Mouse (Mus musculus) MEL (cell line): Measurements from ENCODE around the gene Wdr59. TPM values are rescaled to one million over a fixed set of nuclear protein-coding genes. Genes with fewer than 3 reads are reported as not detected.

ENCODE experiments used
- DNase-seq: peaks from one replicate; pipeline ENCODE4 v3.0.0; 2011; ENCODE audit warnings: low read depth, low spot score
- H3K27ac ChIP-seq: 2 replicates; pipeline ENCODE4 v1.5.1; 2012; ENCODE audit warnings: low read depth, mild to moderate bottlenecking, control low read depth, low read length, moderate library complexity; ENCODE audit not compliant: control insufficient read depth
- H3K27me3 ChIP-seq, 2 experiments: fragments of 150-350 bp in 1 of 2; sonication (generic) in 1 of 2; 2 replicates each; pipeline ENCODE4 v1.6.1; 2012; ENCODE audit warnings: low read length in 2 of 2, mild to moderate bottlenecking in 2 of 2, improper control_type of control experiment in 1 of 2, moderate library complexity in 1 of 2; ENCODE audit not compliant: insufficient read depth in 2 of 2, control insufficient read depth in 1 of 2
- H3K36me3 ChIP-seq, 2 experiments: 2 replicates each; pipeline ENCODE4 v1.6.1; 2012 to 2014; ENCODE audit warnings: low read length in 2 of 2, improper control_type of control experiment in 1 of 2, inconsistent platforms in 1 of 2, mild to moderate bottlenecking in 1 of 2; ENCODE audit not compliant: insufficient read depth in 2 of 2, control insufficient read depth in 1 of 2
- H3K4me1 ChIP-seq, 2 experiments: fragments of 150-350 bp in 1 of 2; sonication (generic) in 1 of 2; 2 replicates each; pipeline ENCODE4 v1.6.1; 2012; ENCODE audit warnings: low read length in 2 of 2, improper control_type of control experiment in 1 of 2, mild to moderate bottlenecking in 1 of 2; ENCODE audit not compliant: insufficient read depth in 2 of 2, control insufficient read depth in 1 of 2
- H3K4me3 ChIP-seq, 2 experiments: fragments of 150-350 bp in 1 of 2; sonication (generic) in 1 of 2; 2 replicates each; pipeline ENCODE4 v1.5.1; 2012; ENCODE audit warnings: low read depth in 2 of 2, low read length in 2 of 2, mild to moderate bottlenecking in 2 of 2, moderate library complexity in 2 of 2, control low read depth in 1 of 2, improper control_type of control experiment in 1 of 2; ENCODE audit not compliant: control insufficient read depth in 1 of 2, insufficient read depth in 1 of 2
- H3K79me2 ChIP-seq: 2 replicates; pipeline ENCODE4 v1.6.1; 2012; ENCODE audit warnings: mild to moderate bottlenecking, low read length, moderate library complexity; ENCODE audit not compliant: control insufficient read depth, poor library complexity, insufficient read depth
- H3K9ac ChIP-seq: 2 replicates; pipeline ENCODE4 v1.6.1; 2012; ENCODE audit warnings: low read depth, mild to moderate bottlenecking, control low read depth, low read length, moderate library complexity; ENCODE audit not compliant: control insufficient read depth, poor library complexity, severe bottlenecking
- H3K9me3 ChIP-seq: fragments of 150-350 bp; sonication (generic); replicated peaks from 2 replicates; pipeline ENCODE4 v1.6.1; 2012; ENCODE audit warnings: mild to moderate bottlenecking, low read length, improper control_type of control experiment, moderate library complexity; ENCODE audit not compliant: insufficient read depth
- CHD1 ChIP-seq: IDR thresholded peaks from 2 replicates; pipeline ENCODE4 v1.6.1; 2012; ENCODE audit warnings: low read depth, mild to moderate bottlenecking, inconsistent platforms, low read length, improper control_type of control experiment
- E2F4 ChIP-seq: IDR thresholded peaks from 2 replicates; pipeline ENCODE4 v1.6.1; 2011; ENCODE audit warnings: low read depth, low read length, improper control_type of control experiment, borderline replicate concordance
- HCFC1 ChIP-seq: IDR thresholded peaks from 2 replicates; pipeline ENCODE4 v1.6.1; 2012; ENCODE audit warnings: low read depth, mild to moderate bottlenecking, inconsistent platforms, low read length, improper control_type of control experiment, moderate library complexity
- JUND ChIP-seq: IDR thresholded peaks from 2 replicates; pipeline ENCODE4 v1.6.1; 2011; ENCODE audit warnings: low read depth, mild to moderate bottlenecking, improper control_type of control experiment, low read length
- KAT2A ChIP-seq: conservative IDR thresholded peaks from 2 replicates; pipeline ENCODE4 v1.6.1; 2012; ENCODE audit warnings: low read depth, low read length, improper control_type of control experiment, inconsistent platforms
- MAX ChIP-seq: IDR thresholded peaks from 2 replicates; pipeline ENCODE4 v1.6.1; 2011; ENCODE audit warnings: low read length, improper control_type of control experiment
- MAZ ChIP-seq: IDR thresholded peaks from 2 replicates; pipeline ENCODE4 v1.6.1; 2012; ENCODE audit warnings: low read depth, mild to moderate bottlenecking, inconsistent platforms, low read length, improper control_type of control experiment
- MXI1 ChIP-seq: IDR thresholded peaks from 2 replicates; pipeline ENCODE4 v1.6.1; 2011; ENCODE audit warnings: mild to moderate bottlenecking, low read depth, low read length, improper control_type of control experiment
- POLR2A ChIP-seq, 2 experiments: IDR thresholded peaks; 2 replicates each; pipeline ENCODE4 v1.6.1; 2011 to 2012; ENCODE audit warnings: low read length in 2 of 2, mild to moderate bottlenecking in 2 of 2, control low read depth in 1 of 2, improper control_type of control experiment in 1 of 2, low read depth in 1 of 2, moderate library complexity in 1 of 2; ENCODE audit not compliant: control insufficient read depth in 1 of 2, insufficient read depth in 1 of 2, poor library complexity in 1 of 2
- POLR2AphosphoS2 ChIP-seq: IDR thresholded peaks from 2 replicates; pipeline ENCODE4 v1.6.1; 2011; ENCODE audit warnings: low read length, improper control_type of control experiment
- POLR2AphosphoS5 ChIP-seq: IDR thresholded peaks from 2 replicates; pipeline ENCODE4 v1.6.1; 2012; ENCODE audit warnings: low read depth, borderline replicate concordance, mild to moderate bottlenecking, inconsistent platforms, low read length, moderate library complexity, mixed read lengths
- SIN3A ChIP-seq: IDR thresholded peaks from 2 replicates; pipeline ENCODE4 v1.6.1; 2012; ENCODE audit warnings: low read length, improper control_type of control experiment, inconsistent platforms
- SMC3 ChIP-seq: IDR thresholded peaks from 2 replicates; pipeline ENCODE4 v1.6.1; 2011; ENCODE audit warnings: low read depth, low read length, improper control_type of control experiment
- TAL1 ChIP-seq: IDR thresholded peaks from 2 replicates; pipeline ENCODE4 v1.6.1; 2012; ENCODE audit warnings: mild to moderate bottlenecking, inconsistent platforms, low read length, moderate library complexity, mixed read lengths
- TBP ChIP-seq: IDR thresholded peaks from 2 replicates; pipeline ENCODE4 v1.8.0; 2011; ENCODE audit warnings: low read depth, low read length, improper control_type of control experiment
- UBTF ChIP-seq: IDR thresholded peaks from 2 replicates; pipeline ENCODE4 v1.6.1; 2012; ENCODE audit warnings: low read depth, mild to moderate bottlenecking, inconsistent platforms, low read length, improper control_type of control experiment, moderate library complexity, borderline replicate concordance; ENCODE audit not compliant: insufficient read depth
- USF1 ChIP-seq: IDR thresholded peaks from 2 replicates; pipeline ENCODE4 v1.6.1; 2014; ENCODE audit warnings: low read depth, mild to moderate bottlenecking, inconsistent platforms, low read length, improper control_type of control experiment, moderate library complexity
- USF2 ChIP-seq, 2 experiments: IDR thresholded peaks; 2 replicates each; pipeline ENCODE4 v1.6.1; 2011 to 2012; ENCODE audit warnings: improper control_type of control experiment in 2 of 2, low read length in 2 of 2, borderline replicate concordance in 1 of 2, inconsistent platforms in 1 of 2, low read depth in 1 of 2, mild to moderate bottlenecking in 1 of 2; ENCODE audit not compliant: insufficient read depth in 1 of 2
- ZKSCAN1 ChIP-seq: IDR thresholded peaks from 2 replicates; pipeline ENCODE4 v1.6.1; 2012; ENCODE audit warnings: low read depth, mild to moderate bottlenecking, inconsistent platforms, low read length, improper control_type of control experiment, moderate library complexity
- ZMIZ1 ChIP-seq: IDR thresholded peaks from 2 replicates; pipeline ENCODE4 v1.6.1; 2012; ENCODE audit warnings: low read depth, mild to moderate bottlenecking, inconsistent platforms, low read length, improper control_type of control experiment, moderate library complexity
- ZNF384 ChIP-seq: IDR thresholded peaks from 2 replicates; pipeline ENCODE4 v1.6.1; 2012; ENCODE audit warnings: low read depth, mild to moderate bottlenecking, inconsistent platforms, low read length, improper control_type of control experiment
- polyA plus RNA-seq, 2 experiments: library from polyadenylated mRNA; stranded (reverse) in 1 of 2; unstranded in 1 of 2; fragments of >175 nt in 1 of 2; fragments of >200 nt in 1 of 2; gene quantifications; 2 replicates each; pipeline versions ENCODE4 v1.2.1 to v1.2.4; 2012; ENCODE audit warnings: low replicate concordance in 2 of 2, low read depth in 1 of 2; ENCODE audit not compliant: insufficient read length in 2 of 2, insufficient read depth in 1 of 2, missing spikeins in 1 of 2
- total RNA-seq: library from RNA; depleted of rRNA; stranded (reverse); fragments of 300-350 nt; gene quantifications from 2 replicates; pipeline ENCODE4 v1.2.3, GENCODE M21; 2012

Gene Wdr59
- total and polyA plus RNA-seq, 3 experiments = 6.5 to 16.6 TPM; not detected in 1

DNA sequence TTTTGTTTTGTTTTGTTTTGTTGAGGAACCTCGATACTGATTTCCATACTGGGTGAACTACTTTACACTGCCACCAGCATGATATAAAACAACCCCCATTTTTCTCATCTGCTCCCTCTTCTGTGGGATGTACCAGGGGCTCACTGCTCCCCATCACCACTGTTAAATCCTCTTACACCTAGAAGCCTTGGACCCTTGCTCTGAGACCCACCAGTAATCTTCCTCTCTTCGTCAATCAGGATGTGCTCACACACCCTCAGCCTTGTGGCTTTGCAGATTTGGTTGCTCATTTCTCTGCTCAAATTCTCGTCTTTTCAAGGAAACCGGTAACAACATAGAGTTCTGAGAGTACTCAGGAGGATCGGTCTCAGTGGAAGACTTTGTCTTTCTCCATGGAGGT lies 6.2 kb upstream of the Wdr59 start:
- H3K4me3 ChIP-seq = no peak overlapping the region
- H3K79me2 ChIP-seq = no peaks in the 10 kb centered on the region
- H3K36me3 ChIP-seq = peaks cover 0 to 13% of the 10 kb centered on the region in 2 experiments; a peak in 2 of 4 replicates
- H3K9me3 ChIP-seq = no peaks in the 10 kb centered on the region
- no peak overlapping the region for H3K27ac ChIP-seq
- H3K9ac ChIP-seq = no peak overlapping the region
- TF ChIP-seq JUND (no peak), POLR2AphosphoS2 (no peak), ZMIZ1 (no peak), ZKSCAN1 (no peak), SMC3 (no peak), KAT2A (no peak), MXI1 (no peak)
- TF ChIP-seq, all 39 proteins: peak for 0
- no peak for DNase-seq
- no peaks in the 10 kb centered on the region for H3K27me3 ChIP-seq
- H3K4me1 ChIP-seq = peaks cover 3 to 13% of the 10 kb centered on the region in 2 experiments; a peak in 3 of 4 replicates

DNA sequence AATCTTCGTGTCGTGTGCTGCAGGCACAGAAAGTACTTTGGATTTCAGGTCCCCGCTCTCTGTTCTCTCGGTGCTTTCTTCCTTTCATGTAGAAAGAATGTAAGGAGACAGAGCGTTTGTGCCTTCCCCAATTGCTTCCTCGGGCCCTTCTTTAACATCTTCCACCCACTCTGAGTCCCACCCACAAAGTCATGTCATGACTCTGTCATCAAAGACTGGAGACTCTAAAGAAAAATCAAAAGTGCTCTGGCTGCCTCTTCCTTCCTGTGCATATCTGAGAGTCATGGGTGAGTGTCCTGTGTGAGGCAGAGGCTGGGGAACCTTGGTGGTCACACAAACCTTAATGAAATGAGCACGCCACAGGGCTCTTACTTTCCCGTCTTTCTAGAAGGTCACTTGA lies 5.3 kb upstream of the Wdr59 start:
- Histone ChIP-seq H3K4me3 (peak overlapping the region; percentile 13 to 23; a peak in 3 of 4 replicates), H3K79me2 (no peaks in the 10 kb centered on the region), H3K9me3 (no peaks in the 10 kb centered on the region), H3K9ac (peak overlapping the region; percentile 56), H3K4me1 (peaks cover 3 to 13% of the 10 kb centered on the region in 2 experiments; a peak in 3 of 4 replicates), H3K36me3 (peaks cover 0 to 14% of the 10 kb centered on the region in 2 experiments; a peak in 2 of 4 replicates), H3K27me3 (no peaks in the 10 kb centered on the region), H3K27ac (peak overlapping the region; percentile 84)
- TF ChIP-seq MAX (no peak), MXI1 (no peak), TBP (no peak), E2F4 (no peak), ZKSCAN1 (no peak), ZNF384 (no peak), USF2 (IDR thresholded peaks at IDR 0.05; ENCODE audit: borderline replicate concordance in 1 of 2, insufficient read depth in 1 of 2, low read depth in 1 of 2, low read length in 2 of 2) (no peak), KAT2A (no peak), UBTF (no peak), MAZ (no peak), USF1 (no peak), CHD1 (no peak), POLR2A (IDR thresholded peaks at IDR 0.05; ENCODE audit: control insufficient read depth in 1 of 2, insufficient read depth in 1 of 2, low read depth in 1 of 2, low read length in 2 of 2, poor library complexity in 1 of 2) (no peak), SIN3A (no peak), HCFC1 (no peak), TAL1 (no peak), POLR2AphosphoS5 (no peak)
- DNase-seq = peak; percentile 40
